Mouse (Mus musculus) urinary bladder, postnatal 36 days (tissue): ENCODE results near the gene Lrrc20.
A peak's percentile ranks its signal among the peaks of the same experiment; 100 is the strongest.

Experiments used
- DNase-seq, 2 experiments: peaks; one replicate each; pipeline ENCODE4 v3.0.0; 2022; ENCODE audit warnings: low spot score in 2 of 2, mixed read lengths in 1 of 2

Lrrc20 gene

DNA sequence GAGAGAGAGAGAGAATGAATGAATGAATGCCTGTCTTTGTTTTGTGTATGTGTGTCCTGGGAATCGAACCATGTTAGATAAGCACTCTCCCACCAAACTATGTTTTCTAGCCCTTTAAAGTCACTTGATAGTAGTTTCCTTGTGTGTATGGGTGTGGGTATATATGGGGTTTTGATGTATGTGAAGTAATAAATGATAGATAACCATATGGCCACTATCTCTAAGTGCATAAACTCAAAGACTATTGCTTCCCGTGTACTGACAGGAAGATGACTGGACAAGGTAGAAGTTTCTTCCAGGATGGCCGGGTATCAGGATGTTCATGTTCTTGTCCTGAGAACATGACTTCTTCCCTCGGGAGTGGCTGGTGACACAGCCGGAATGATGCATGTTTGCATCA lies 41.3 kb downstream of the Lrrc20 start:
- no peak for DNase-seq

GRCm38 (mm10) chr10:61517296-61518071 lies 41.9 kb downstream of the Lrrc20 start:
- no peak for DNase-seq

DNA sequence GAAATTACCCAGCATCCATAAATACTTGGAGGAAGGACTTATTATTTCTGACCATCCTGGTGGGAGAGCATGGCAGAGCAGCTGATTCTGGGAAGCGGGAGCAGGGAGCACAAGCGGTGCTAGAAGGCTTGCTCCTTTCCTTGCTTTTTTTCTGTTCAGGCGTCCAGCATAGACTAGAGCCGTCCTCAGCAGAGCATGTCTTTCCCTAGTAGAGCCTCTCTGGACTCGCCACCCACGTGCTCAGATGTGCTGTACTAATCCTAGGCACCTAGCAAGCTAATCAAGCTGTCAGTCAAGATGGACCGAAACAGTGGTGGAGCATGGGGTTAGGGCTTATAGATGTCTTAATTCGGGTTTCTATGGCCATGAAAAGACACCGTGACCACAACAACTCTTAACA lies 42.7 kb downstream of the Lrrc20 start:
- DNase-seq: no peak

GRCm38 (mm10) chr10:61519491-61519890 lies 43.9 kb downstream of the Lrrc20 start:
- no peak for DNase-seq

DNA sequence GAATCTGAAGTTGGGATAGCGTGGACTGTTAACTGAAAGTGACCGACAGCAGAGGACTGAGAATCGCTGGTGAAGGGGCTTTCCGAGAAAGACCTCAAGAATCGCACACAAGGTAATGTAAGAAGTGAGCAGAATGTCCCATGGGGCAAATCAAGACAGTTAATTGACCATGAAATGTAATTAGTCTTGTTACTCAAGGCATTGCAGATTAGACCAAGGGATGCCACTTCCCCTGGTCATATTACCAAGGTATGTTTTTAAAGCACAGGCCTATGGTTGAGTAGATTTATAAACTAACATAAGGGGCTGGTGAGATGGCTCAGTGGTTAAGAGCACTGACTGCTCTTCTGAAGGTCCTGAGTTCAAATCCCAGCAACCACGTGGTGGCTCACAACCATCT lies 45.1 kb downstream of the Lrrc20 start:
- no peak for DNase-seq

GRCm38 (mm10) chr10:61530936-61531335 lies 55.3 kb downstream of the Lrrc20 start:
- no peak for DNase-seq

- DNase-seq: no peak
Observed at GRCm38 (mm10) chr10:61533285-61533684, 57.7 kb downstream of the Lrrc20 start.

GRCm38 (mm10) chr10:61534371-61535101 lies 58.9 kb downstream of the Lrrc20 start:
- DNase-seq: no peak

GRCm38 (mm10) chr10:61535441-61535840 lies 59.8 kb downstream of the Lrrc20 start:
- no peak for DNase-seq

GRCm38 (mm10) chr10:61536130-61537035 lies 60.8 kb downstream of the Lrrc20 start:
- peak; percentile 18 to 47 for DNase-seq

GRCm38 (mm10) chr10:61537036-61537380 lies 61.4 kb downstream of the Lrrc20 start:
- peak in 1 of 2 experiments; percentile 32 for DNase-seq

GRCm38 (mm10) chr10:61538446-61538845 lies 62.8 kb downstream of the Lrrc20 start:
- no peak for DNase-seq

GRCm38 (mm10) chr10:61544127-61544862 lies 68.7 kb downstream of the Lrrc20 start:
- DNase-seq: no peak

- DNase-seq: no peak
Observed at GRCm38 (mm10) chr10:61544863-61545240, 69.3 kb downstream of the Lrrc20 start.

DNA sequence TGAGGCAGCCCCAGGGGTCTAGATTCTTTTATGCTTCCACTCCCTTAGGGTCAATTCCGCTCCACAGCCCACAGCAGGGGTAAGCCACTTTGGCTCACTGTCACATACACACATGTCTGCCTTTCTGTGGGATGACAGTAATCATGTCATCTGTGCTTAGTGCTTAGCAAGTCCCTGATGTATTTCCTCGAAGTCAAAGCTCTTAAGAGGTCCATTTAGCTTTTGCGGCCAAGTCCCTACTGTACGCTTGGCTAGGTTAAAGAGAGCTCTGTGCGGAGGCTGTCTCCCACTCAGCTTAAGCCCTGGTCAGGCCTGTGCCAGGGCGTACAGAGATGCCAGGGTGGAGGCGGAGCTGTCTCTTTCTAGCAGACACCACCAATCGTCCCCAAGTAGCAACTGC lies 74.5 kb downstream of the Lrrc20 start:
- DNase-seq: no peak

DNA sequence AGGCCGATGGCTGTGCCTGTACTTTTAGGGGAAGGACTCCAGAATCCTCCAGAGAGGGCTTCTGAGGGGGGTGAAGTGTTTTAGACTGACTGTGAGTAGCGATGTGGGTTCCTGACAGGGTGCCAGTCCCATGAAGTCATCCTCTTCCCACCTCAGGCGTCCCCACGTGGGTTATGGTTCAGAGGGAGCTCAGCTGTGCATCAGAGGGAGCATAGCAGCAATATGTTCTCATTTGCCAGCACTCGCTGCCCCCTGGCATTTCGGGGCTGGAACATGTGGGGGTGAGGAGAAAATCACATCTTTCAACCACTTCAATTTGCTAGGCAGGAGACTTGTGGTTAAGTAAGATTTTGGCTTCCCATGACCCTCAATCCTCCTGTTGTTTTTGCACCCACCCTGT lies 79.6 kb downstream of the Lrrc20 start:
- no peak for DNase-seq

DNA sequence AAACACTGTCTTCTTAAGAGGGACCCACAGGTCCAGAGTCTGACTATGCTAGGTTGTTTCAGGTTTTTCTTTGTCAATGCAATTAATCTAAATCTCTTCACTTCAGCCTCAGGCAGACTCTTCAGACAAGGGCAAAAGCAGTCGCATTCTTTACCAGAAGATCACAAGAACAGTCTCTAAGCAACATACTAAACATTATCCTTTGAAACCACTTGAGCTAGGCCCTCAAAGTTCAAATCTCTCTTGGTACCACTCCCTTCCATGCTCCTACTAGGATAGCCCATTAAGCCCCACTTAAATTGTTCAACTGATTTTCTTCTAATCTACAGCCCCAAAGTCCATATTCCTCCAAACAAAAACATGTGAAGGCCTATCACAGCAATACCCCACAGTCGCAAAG lies 83.0 kb downstream of the Lrrc20 start:
- no peak for DNase-seq

GRCm38 (mm10) chr10:61559544-61559943 lies 83.9 kb downstream of the Lrrc20 start:
- DNase-seq: no peak

DNA sequence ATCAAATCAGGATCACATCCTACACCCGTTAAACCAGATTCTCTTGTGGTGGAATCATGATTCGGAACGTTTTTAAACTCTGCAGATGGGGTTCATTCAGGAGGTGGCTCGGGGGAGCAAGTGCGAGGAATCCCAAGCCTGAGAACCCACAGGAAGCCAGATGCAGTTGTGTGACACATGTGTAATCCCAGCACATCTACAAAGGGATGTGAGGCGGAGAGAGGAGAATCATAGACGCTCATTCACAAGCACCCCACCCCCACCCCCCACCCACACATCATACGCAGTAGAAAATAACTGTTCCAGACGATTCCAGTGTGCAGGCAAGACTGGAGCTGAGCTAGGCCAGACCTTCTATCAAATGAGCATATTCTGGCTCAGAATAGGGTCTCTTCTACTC lies 87.9 kb downstream of the Lrrc20 start:
- no peak for DNase-seq

GRCm38 (mm10) chr10:61564408-61564807 lies 88.8 kb downstream of the Lrrc20 start:
- no peak for DNase-seq

GRCm38 (mm10) chr10:61570181-61570580 lies 94.6 kb downstream of the Lrrc20 start:
- DNase-seq: no peak

- DNase-seq: no peak
Observed at GRCm38 (mm10) chr10:61572126-61572525, 96.5 kb downstream of the Lrrc20 start.
